Mouse (Mus musculus) MEL (cell line): ENCODE results near the gene Rad51b. TPM values are rescaled to one million over a fixed set of nuclear protein-coding genes. Genes with fewer than 3 reads are reported as not detected.

ENCODE experiments used
- DNase-seq: peaks from one replicate; pipeline ENCODE4 v3.0.0; 2011; ENCODE audit warnings: low read depth, low spot score
- H3K27ac ChIP-seq: 2 replicates; pipeline ENCODE4 v1.5.1; 2012; ENCODE audit warnings: low read depth, mild to moderate bottlenecking, control low read depth, low read length, moderate library complexity; ENCODE audit not compliant: control insufficient read depth
- H3K27me3 ChIP-seq, 2 experiments: fragments of 150-350 bp in 1 of 2; sonication (generic) in 1 of 2; 2 replicates each; pipeline ENCODE4 v1.6.1; 2012; ENCODE audit warnings: low read length in 2 of 2, mild to moderate bottlenecking in 2 of 2, improper control_type of control experiment in 1 of 2, moderate library complexity in 1 of 2; ENCODE audit not compliant: insufficient read depth in 2 of 2, control insufficient read depth in 1 of 2
- H3K36me3 ChIP-seq, 2 experiments: 2 replicates each; pipeline ENCODE4 v1.6.1; 2012 to 2014; ENCODE audit warnings: low read length in 2 of 2, improper control_type of control experiment in 1 of 2, inconsistent platforms in 1 of 2, mild to moderate bottlenecking in 1 of 2; ENCODE audit not compliant: insufficient read depth in 2 of 2, control insufficient read depth in 1 of 2
- H3K4me1 ChIP-seq, 2 experiments: fragments of 150-350 bp in 1 of 2; sonication (generic) in 1 of 2; 2 replicates each; pipeline ENCODE4 v1.6.1; 2012; ENCODE audit warnings: low read length in 2 of 2, improper control_type of control experiment in 1 of 2, mild to moderate bottlenecking in 1 of 2; ENCODE audit not compliant: insufficient read depth in 2 of 2, control insufficient read depth in 1 of 2
- H3K4me3 ChIP-seq, 2 experiments: fragments of 150-350 bp in 1 of 2; sonication (generic) in 1 of 2; 2 replicates each; pipeline ENCODE4 v1.5.1; 2012; ENCODE audit warnings: low read depth in 2 of 2, low read length in 2 of 2, mild to moderate bottlenecking in 2 of 2, moderate library complexity in 2 of 2, control low read depth in 1 of 2, improper control_type of control experiment in 1 of 2; ENCODE audit not compliant: control insufficient read depth in 1 of 2, insufficient read depth in 1 of 2
- H3K79me2 ChIP-seq: 2 replicates; pipeline ENCODE4 v1.6.1; 2012; ENCODE audit warnings: mild to moderate bottlenecking, low read length, moderate library complexity; ENCODE audit not compliant: control insufficient read depth, poor library complexity, insufficient read depth
- H3K9ac ChIP-seq: 2 replicates; pipeline ENCODE4 v1.6.1; 2012; ENCODE audit warnings: low read depth, mild to moderate bottlenecking, control low read depth, low read length, moderate library complexity; ENCODE audit not compliant: control insufficient read depth, poor library complexity, severe bottlenecking
- H3K9me3 ChIP-seq: fragments of 150-350 bp; sonication (generic); replicated peaks from 2 replicates; pipeline ENCODE4 v1.6.1; 2012; ENCODE audit warnings: mild to moderate bottlenecking, low read length, improper control_type of control experiment, moderate library complexity; ENCODE audit not compliant: insufficient read depth
- BHLHE40 ChIP-seq: IDR thresholded peaks from 2 replicates; pipeline ENCODE4 v1.6.1; 2012; ENCODE audit warnings: low read depth, mild to moderate bottlenecking, inconsistent platforms, low read length, improper control_type of control experiment, borderline replicate concordance
- CTCF ChIP-seq, 3 experiments: IDR thresholded peaks in 2 of 3; conservative IDR thresholded peaks in 1 of 3; 2 replicates each; pipeline ENCODE4 v1.5.1; 2011 to 2012; ENCODE audit warnings: low read length in 3 of 3, low read depth in 2 of 3, mild to moderate bottlenecking in 2 of 3, improper control_type of control experiment in 1 of 3, inconsistent platforms in 1 of 3, mixed read lengths in 1 of 3, moderate library complexity in 1 of 3; ENCODE audit not compliant: control insufficient read depth in 1 of 3, insufficient read depth in 1 of 3, poor library complexity in 1 of 3, severe bottlenecking in 1 of 3
- EP300 ChIP-seq, 2 experiments: IDR thresholded peaks; 2 replicates each; pipeline ENCODE4 v1.6.1; 2011; ENCODE audit warnings: improper control_type of control experiment in 2 of 2, low read length in 2 of 2, low read depth in 1 of 2, mild to moderate bottlenecking in 1 of 2
- GATA1 ChIP-seq: IDR thresholded peaks from 2 replicates; pipeline ENCODE4 v1.6.1; 2011; ENCODE audit warnings: low read depth, low read length, improper control_type of control experiment
- HCFC1 ChIP-seq: IDR thresholded peaks from 2 replicates; pipeline ENCODE4 v1.6.1; 2012; ENCODE audit warnings: low read depth, mild to moderate bottlenecking, inconsistent platforms, low read length, improper control_type of control experiment, moderate library complexity
- MEF2A ChIP-seq: IDR thresholded peaks from 2 replicates; pipeline ENCODE4 v1.6.1; 2014; ENCODE audit warnings: low read depth, mild to moderate bottlenecking, inconsistent platforms, low read length, improper control_type of control experiment; ENCODE audit not compliant: poor library complexity, insufficient replicate concordance, severe bottlenecking; ENCODE audit errors: extremely low read depth
- MYB ChIP-seq: IDR thresholded peaks from 2 replicates; pipeline ENCODE4 v1.6.1; 2011; ENCODE audit warnings: mild to moderate bottlenecking, low read depth, low read length, improper control_type of control experiment
- NELFE ChIP-seq: IDR thresholded peaks from 2 replicates; pipeline ENCODE4 v1.6.1; 2011; ENCODE audit warnings: low read depth, low read length, improper control_type of control experiment
- NRF1 ChIP-seq: IDR thresholded peaks from 2 replicates; pipeline ENCODE4 v1.6.1; 2014; ENCODE audit warnings: low read depth, mild to moderate bottlenecking, inconsistent platforms, low read length, improper control_type of control experiment, moderate library complexity; ENCODE audit not compliant: poor library complexity, insufficient read depth, severe bottlenecking
- POLR2A ChIP-seq, 2 experiments: IDR thresholded peaks; 2 replicates each; pipeline ENCODE4 v1.6.1; 2011 to 2012; ENCODE audit warnings: low read length in 2 of 2, mild to moderate bottlenecking in 2 of 2, control low read depth in 1 of 2, improper control_type of control experiment in 1 of 2, low read depth in 1 of 2, moderate library complexity in 1 of 2; ENCODE audit not compliant: control insufficient read depth in 1 of 2, insufficient read depth in 1 of 2, poor library complexity in 1 of 2
- POLR2AphosphoS2 ChIP-seq: IDR thresholded peaks from 2 replicates; pipeline ENCODE4 v1.6.1; 2011; ENCODE audit warnings: low read length, improper control_type of control experiment
- RCOR1 ChIP-seq: IDR thresholded peaks from 2 replicates; pipeline ENCODE4 v1.6.1; 2012; ENCODE audit warnings: low read depth, mild to moderate bottlenecking, inconsistent platforms, low read length, improper control_type of control experiment
- TCF12 ChIP-seq: IDR thresholded peaks from 2 replicates; pipeline ENCODE4 v1.6.1; 2014; ENCODE audit warnings: low read depth, mild to moderate bottlenecking, inconsistent platforms, low read length, improper control_type of control experiment, moderate library complexity
- USF1 ChIP-seq: IDR thresholded peaks from 2 replicates; pipeline ENCODE4 v1.6.1; 2014; ENCODE audit warnings: low read depth, mild to moderate bottlenecking, inconsistent platforms, low read length, improper control_type of control experiment, moderate library complexity
- USF2 ChIP-seq, 2 experiments: IDR thresholded peaks; 2 replicates each; pipeline ENCODE4 v1.6.1; 2011 to 2012; ENCODE audit warnings: improper control_type of control experiment in 2 of 2, low read length in 2 of 2, borderline replicate concordance in 1 of 2, inconsistent platforms in 1 of 2, low read depth in 1 of 2, mild to moderate bottlenecking in 1 of 2; ENCODE audit not compliant: insufficient read depth in 1 of 2
- ZKSCAN1 ChIP-seq: IDR thresholded peaks from 2 replicates; pipeline ENCODE4 v1.6.1; 2012; ENCODE audit warnings: low read depth, mild to moderate bottlenecking, inconsistent platforms, low read length, improper control_type of control experiment, moderate library complexity
- polyA plus RNA-seq, 2 experiments: library from polyadenylated mRNA; stranded (reverse) in 1 of 2; unstranded in 1 of 2; fragments of >175 nt in 1 of 2; fragments of >200 nt in 1 of 2; gene quantifications; 2 replicates each; pipeline versions ENCODE4 v1.2.1 to v1.2.4; 2012; ENCODE audit warnings: low replicate concordance in 2 of 2, low read depth in 1 of 2; ENCODE audit not compliant: insufficient read length in 2 of 2, insufficient read depth in 1 of 2, missing spikeins in 1 of 2
- total RNA-seq: library from RNA; depleted of rRNA; stranded (reverse); fragments of 300-350 nt; gene quantifications from 2 replicates; pipeline ENCODE4 v1.2.3, GENCODE M21; 2012

Gene Rad51b
- total and polyA plus RNA-seq, 3 experiments, result 3.6 to 5.7 TPM; not detected in 1

DNA sequence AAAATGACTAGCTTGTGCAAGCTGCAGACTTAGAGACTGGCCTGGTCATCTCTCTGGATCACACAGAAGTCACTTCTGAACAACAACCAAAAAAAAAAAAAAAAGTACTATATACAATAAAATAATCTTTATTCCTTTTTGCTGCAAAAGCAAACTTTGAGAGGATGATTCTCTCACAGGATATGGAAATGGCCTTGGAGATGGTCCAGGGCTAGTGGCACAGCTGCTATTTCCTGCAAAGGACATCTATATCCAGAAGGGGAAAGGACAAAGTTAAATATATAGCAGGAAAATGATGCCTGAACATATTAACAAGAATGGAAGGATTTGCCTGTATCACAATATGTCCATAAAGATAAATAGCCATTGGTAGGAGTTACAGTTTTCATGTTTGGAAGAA is 429.9 kb downstream of the Rad51b start:
- peaks cover 4% of the 10 kb centered on the region in 2 experiments; a peak in 2 of 4 replicates for H3K4me1 ChIP-seq
- no peak overlapping the region for H3K27ac ChIP-seq
- H3K9ac ChIP-seq, result no peak overlapping the region
- TF ChIP-seq HCFC1, result no peak
- no peak for TF ChIP-seq NRF1
- no peak for TF ChIP-seq ZKSCAN1
- TF ChIP-seq GATA1, result no peak
- no peak for TF ChIP-seq POLR2AphosphoS2
- no peak for TF ChIP-seq MEF2A
- TF ChIP-seq BHLHE40, result no peak
- TF ChIP-seq MYB, result no peak
- TF ChIP-seq POLR2A (IDR thresholded peaks at IDR 0.05; ENCODE audit: control insufficient read depth in 1 of 2, insufficient read depth in 1 of 2, low read depth in 1 of 2, low read length in 2 of 2, poor library complexity in 1 of 2), result no peak
- TF ChIP-seq USF2 (IDR thresholded peaks at IDR 0.05; ENCODE audit: borderline replicate concordance in 1 of 2, insufficient read depth in 1 of 2, low read depth in 1 of 2, low read length in 2 of 2), result no peak
- TF ChIP-seq CTCF (IDR thresholded peaks at IDR 0.05 in 2 of 3, conservative IDR thresholded peaks at IDR 0.05 in 1 of 3; ENCODE audit: control insufficient read depth in 1 of 3, insufficient read depth in 1 of 3, low read depth in 2 of 3, low read length in 3 of 3, poor library complexity in 1 of 3, severe bottlenecking in 1 of 3), result no peak
- TF ChIP-seq NELFE, result no peak
- no peak for TF ChIP-seq USF1
- no peak for TF ChIP-seq TCF12
- TF ChIP-seq EP300 (IDR thresholded peaks at IDR 0.05; ENCODE audit: low read depth in 1 of 2, low read length in 2 of 2), result no peak
- no peaks in the 10 kb centered on the region for H3K9me3 ChIP-seq
- H3K79me2 ChIP-seq, result no peaks in the 10 kb centered on the region
- no peak overlapping the region for H3K4me3 ChIP-seq
- no peaks in the 10 kb centered on the region for H3K27me3 ChIP-seq
- peaks cover 0 to 5% of the 10 kb centered on the region in 2 experiments; a peak in 2 of 4 replicates for H3K36me3 ChIP-seq
- no peak for DNase-seq

DNA sequence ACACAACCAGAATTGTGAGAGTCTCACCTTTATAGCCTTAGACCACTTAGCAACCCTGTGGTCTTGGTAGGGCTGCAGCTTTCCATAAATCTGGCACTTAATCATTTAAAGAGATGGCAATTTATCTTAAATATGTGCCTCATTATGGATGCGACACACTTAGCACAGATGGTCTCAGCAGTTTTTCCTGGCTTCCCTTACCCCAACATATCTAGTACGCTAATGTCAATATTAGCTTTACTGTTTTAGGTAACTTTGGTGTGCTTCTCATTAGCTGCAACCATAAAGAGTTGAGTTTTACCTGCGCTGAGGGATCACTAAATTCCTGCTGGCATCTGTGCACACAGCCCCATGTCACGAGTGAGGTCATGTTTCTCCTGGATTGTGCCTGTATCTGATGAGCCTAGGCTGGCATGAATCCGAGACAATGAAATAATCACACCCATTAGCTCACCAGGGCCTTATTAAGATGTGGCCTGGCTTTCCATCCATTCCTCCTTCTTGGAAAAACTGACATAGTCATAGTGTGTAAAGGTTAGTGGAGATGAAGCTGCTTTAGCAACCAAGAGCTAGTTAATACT is 432.9 kb downstream of the Rad51b start:
- TF ChIP-seq RCOR1, result no peak
- TF ChIP-seq, all 39 proteins: peak for 0
- no peaks in the 10 kb centered on the region for H3K79me2 ChIP-seq
- H3K4me3 ChIP-seq, result no peak overlapping the region
- H3K9ac ChIP-seq, result no peak overlapping the region
- no peak overlapping the region for H3K27ac ChIP-seq
- peaks cover 7 to 16% of the 10 kb centered on the region in 2 experiments for H3K4me1 ChIP-seq
- DNase-seq, result no peak
- peaks cover 0 to 12% of the 10 kb centered on the region in 2 experiments; a peak in 2 of 4 replicates for H3K36me3 ChIP-seq
- no peaks in the 10 kb centered on the region for H3K27me3 ChIP-seq
- no peaks in the 10 kb centered on the region for H3K9me3 ChIP-seq
